Mouse (Mus musculus) urinary bladder, postnatal 4 days (tissue): ENCODE measurements around the gene Ypel2.
"Not testable (repeated sequence)": the region's sequence is repeated elsewhere in the genome, so short reads cannot be mapped to it uniquely, and the experiment has no call there.

ENCODE experiments used
- DNase-seq, 2 experiments: peaks; one replicate each; pipeline ENCODE4 v3.0.0; 2021 to 2022; ENCODE audit warnings: low spot score in 2 of 2

Ypel2 gene

GRCm38 (mm10) chr11:86993041-86994037 lies at the start of gene Ypel2:
TSS of gene Ypel2 (minus strand) at chr11:86993707.
- peak; percentile 95 to 96 for DNase-seq

GRCm38 (mm10) chr11:87043052-87043451 lies 49.5 kb upstream of the Ypel2 start:
- no peak for DNase-seq

- no peak for DNase-seq
These were observed 45.9 kb upstream of the Ypel2 start for GRCm38 (mm10) chr11:87039307-87039963.

- no peak for DNase-seq
These were observed 42.7 kb upstream of the Ypel2 start for GRCm38 (mm10) chr11:87036180-87036579.

GRCm38 (mm10) chr11:87028212-87028611 lies 34.7 kb upstream of the Ypel2 start:
- DNase-seq: no peak

GRCm38 (mm10) chr11:87026096-87026875 lies 32.8 kb upstream of the Ypel2 start:
- no peak for DNase-seq

- DNase-seq: no peak
These were observed 31.8 kb upstream of the Ypel2 start for GRCm38 (mm10) chr11:87025351-87025750.

- not testable (repeated sequence) for DNase-seq
These were observed 29.7 kb upstream of the Ypel2 start for GRCm38 (mm10) chr11:87023240-87023639.

GRCm38 (mm10) chr11:87022765-87023164 lies 29.3 kb upstream of the Ypel2 start:
- DNase-seq: no peak

GRCm38 (mm10) chr11:87021551-87021950 lies 28.0 kb upstream of the Ypel2 start:
- DNase-seq: no peak

- DNase-seq: no peak
These were observed 26.9 kb upstream of the Ypel2 start for GRCm38 (mm10) chr11:87020449-87020848.

GRCm38 (mm10) chr11:87019431-87019830 lies 25.9 kb upstream of the Ypel2 start:
- no peak for DNase-seq

- DNase-seq: no peak
These were observed 24.6 kb upstream of the Ypel2 start for GRCm38 (mm10) chr11:87018081-87018480.

- DNase-seq: no peak
These were observed 22.2 kb upstream of the Ypel2 start for GRCm38 (mm10) chr11:87015691-87016090.

GRCm38 (mm10) chr11:87010476-87010875 lies 17.0 kb upstream of the Ypel2 start:
- peak in 1 of 2 experiments; percentile 44 for DNase-seq

- DNase-seq: no peak
These were observed 13.9 kb upstream of the Ypel2 start for GRCm38 (mm10) chr11:87007371-87007770.

- DNase-seq: no peak
These were observed 11.7 kb upstream of the Ypel2 start for GRCm38 (mm10) chr11:87004960-87005755.

- DNase-seq: no peak
These were observed 8.7 kb upstream of the Ypel2 start for GRCm38 (mm10) chr11:87002078-87002829.

GRCm38 (mm10) chr11:87001217-87001616 lies 7.7 kb upstream of the Ypel2 start:
- no peak for DNase-seq

GRCm38 (mm10) chr11:86996266-86996665 lies 2.8 kb upstream of the Ypel2 start:
- DNase-seq: no peak
